Comparison of ENCODE assay signal across 8 mouse cellular contexts in the genomic region with DNA sequence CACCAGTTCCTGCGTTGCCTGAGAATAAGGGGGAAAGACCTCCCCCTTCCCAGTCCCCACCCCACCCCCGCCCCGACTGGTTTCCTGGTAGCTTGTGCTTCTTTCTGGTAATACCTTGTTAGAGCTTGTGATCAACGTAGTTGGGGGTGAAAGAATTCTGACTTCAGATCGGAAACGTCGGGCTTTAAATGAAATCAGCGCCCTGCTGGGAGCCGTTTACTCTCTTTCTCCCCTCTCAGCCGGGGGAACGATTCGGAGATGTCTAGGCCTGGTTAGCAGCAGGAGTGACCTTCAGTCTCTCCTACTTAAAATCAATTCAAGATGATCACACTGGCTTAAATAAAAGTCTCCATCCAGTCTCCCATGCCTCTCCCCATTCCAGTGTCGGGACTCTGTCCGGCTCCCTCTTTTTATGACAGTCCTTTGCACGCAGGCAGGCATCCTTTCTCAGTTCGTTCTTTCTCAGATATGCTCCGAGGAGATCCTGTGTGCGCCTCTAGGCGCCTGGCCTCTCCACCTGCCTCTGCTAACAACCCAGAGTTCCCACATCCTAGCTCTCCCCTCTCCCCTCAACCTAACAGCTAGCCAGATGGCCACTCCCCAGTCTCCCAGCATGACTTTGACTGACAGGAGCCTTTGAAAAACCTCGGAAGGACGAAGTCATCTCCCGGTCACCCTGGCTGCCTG.
A peak's percentile ranks its signal among the peaks of the same experiment; 100 is the strongest.
DNase-seq lines count a peak whose midpoint lies in the region; ATAC-seq and TF ChIP-seq lines count a peak whose summit lies in the region.

No protein-coding gene starts in this region.

- DNase-seq in liver, postnatal 0 days = no peak
- no peak for DNase-seq in embryonic facial prominence, embryonic 14.5 days (ENCODE audit: low spot score)
- peak; percentile 51 for DNase-seq in retina, embryonic 14.5 days (ENCODE audit: low spot score)
- no peak for DNase-seq in thymus, postnatal 0 days (ENCODE audit: low spot score)
- no peak for DNase-seq in MN1 (ENCODE audit: low spot score)

- H3K9ac ChIP-seq in liver, embryonic 12.5 days = no peak overlapping the region
- no peak overlapping the region for H3K9ac ChIP-seq in liver, postnatal 0 days (replicated peaks)
- 0 out of 2 replicates have a peak overlapping the region, but pooled peaks have one; percentile 25 for H3K9ac ChIP-seq in embryonic facial prominence, embryonic 14.5 days (ENCODE audit: low read depth, low read length)
- no peak overlapping the region for H3K9ac ChIP-seq in intestine, embryonic 15.5 days

- no peak for TF ChIP-seq CTCF in liver, postnatal 0 days (IDR thresholded peaks at IDR 0.05; ENCODE audit: low read depth)

- no peak for ATAC-seq in liver, embryonic 12.5 days
- ATAC-seq in liver, postnatal 0 days = no peak
- no peak for ATAC-seq in embryonic facial prominence, embryonic 14.5 days (ENCODE audit: low read depth)
- ATAC-seq in intestine, embryonic 15.5 days = no peak
- no peak for ATAC-seq in activated CD4-positive, CD25-positive, alpha-beta regulatory T cell, adult 4 months

- H3K4me3 ChIP-seq in liver, embryonic 12.5 days = no peak overlapping the region
- H3K4me3 ChIP-seq in liver, postnatal 0 days (ENCODE audit: low read depth, low read length) = no peak overlapping the region
- 0 out of 2 replicates have a peak overlapping the region, but pooled peaks have one; percentile 4 for H3K4me3 ChIP-seq in embryonic facial prominence, embryonic 14.5 days (ENCODE audit: low read depth, low read length)
- H3K4me3 ChIP-seq in intestine, embryonic 15.5 days (replicated peaks) = no peak overlapping the region

- no peaks in the 10 kb centered on the region for H3K36me3 ChIP-seq in liver, embryonic 12.5 days
- no peaks in the 10 kb centered on the region for H3K36me3 ChIP-seq in liver, postnatal 0 days (replicated peaks; ENCODE audit: insufficient read depth, low read length)
- no peaks in the 10 kb centered on the region for H3K36me3 ChIP-seq in embryonic facial prominence, embryonic 14.5 days (ENCODE audit: control insufficient read depth, insufficient read depth, low read length)
- H3K36me3 ChIP-seq in intestine, embryonic 15.5 days = no peaks in the 10 kb centered on the region

- no peak overlapping the region for H3K27ac ChIP-seq in liver, embryonic 12.5 days
- H3K27ac ChIP-seq in liver, postnatal 0 days (ENCODE audit: low read depth) = no peak overlapping the region
- 0 out of 2 replicates have a peak overlapping the region, but pooled peaks have one; percentile 4 for H3K27ac ChIP-seq in embryonic facial prominence, embryonic 14.5 days (replicated peaks; ENCODE audit: low read depth, low read length)
- no peak overlapping the region for H3K27ac ChIP-seq in intestine, embryonic 15.5 days

- TF ChIP-seq EP300 in liver, postnatal 0 days (IDR thresholded peaks at IDR 0.05; ENCODE audit: low read depth) = no peak

- peak overlapping the region; percentile 12 for H3K4me2 ChIP-seq in liver, embryonic 12.5 days
- H3K4me2 ChIP-seq in liver, postnatal 0 days (ENCODE audit: low read depth, low read length) = no peak overlapping the region
- H3K4me2 ChIP-seq in embryonic facial prominence, embryonic 14.5 days (ENCODE audit: low read depth, low read length) = peak overlapping the region; percentile 47
- peak overlapping the region; percentile 26; the same call in 1 of the 2 replicates for H3K4me2 ChIP-seq in intestine, embryonic 15.5 days (replicated peaks)

- WGBS in liver, embryonic 12.5 days (ENCODE audit: insufficient replicate concordance) = 7% methylated on average over 22 of the region's 22 CpGs
- 4% methylated on average over 22 of the region's 22 CpGs for WGBS in liver, postnatal 0 days (ENCODE audit: insufficient replicate concordance)
- 9% methylated on average over 22 of the region's 22 CpGs for WGBS in embryonic facial prominence, embryonic 14.5 days
- 12% methylated on average over 22 of the region's 22 CpGs for WGBS in intestine, embryonic 15.5 days

- H3K9me3 ChIP-seq in liver, embryonic 12.5 days (replicated peaks) = no peaks in the 10 kb centered on the region
- no peaks in the 10 kb centered on the region for H3K9me3 ChIP-seq in liver, postnatal 0 days (ENCODE audit: low read length)
- H3K9me3 ChIP-seq in embryonic facial prominence, embryonic 14.5 days (ENCODE audit: control insufficient read depth, low read length) = no peaks in the 10 kb centered on the region
- H3K9me3 ChIP-seq in intestine, embryonic 15.5 days = no peaks in the 10 kb centered on the region

- peaks cover 25% of the 10 kb centered on the region for H3K27me3 ChIP-seq in liver, embryonic 12.5 days (replicated peaks)
- peaks cover 3% of the 10 kb centered on the region; the same call in 1 of the 2 replicates for H3K27me3 ChIP-seq in liver, postnatal 0 days (ENCODE audit: insufficient read depth, low read length)
- no peaks in the 10 kb centered on the region for H3K27me3 ChIP-seq in embryonic facial prominence, embryonic 14.5 days (replicated peaks; ENCODE audit: control insufficient read depth, insufficient read depth, low read length)
- H3K27me3 ChIP-seq in intestine, embryonic 15.5 days (replicated peaks) = no peaks in the 10 kb centered on the region

- no peaks in the 10 kb centered on the region for H3K4me1 ChIP-seq in liver, embryonic 12.5 days
- H3K4me1 ChIP-seq in liver, postnatal 0 days (ENCODE audit: insufficient read depth) = no peaks in the 10 kb centered on the region
- peaks cover 12% of the 10 kb centered on the region for H3K4me1 ChIP-seq in embryonic facial prominence, embryonic 14.5 days (ENCODE audit: control insufficient read depth, insufficient read depth, low read length)
- H3K4me1 ChIP-seq in intestine, embryonic 15.5 days (replicated peaks) = 0 out of 2 replicates have a peak, but pooled peaks cover 3% of the 10 kb centered on the region
